Mouse (Mus musculus) stomach, postnatal 0 days (tissue): ENCODE measurements around the gene Strn3.

Experiments used
- CTCF ChIP-seq: IDR thresholded peaks from 2 replicates; pipeline ENCODE4 v1.5.1; 2016; ENCODE audit warnings: antibody characterized with exemption, low read depth, mild to moderate bottlenecking, moderate library complexity
- EP300 ChIP-seq: optimal IDR thresholded peaks from 2 replicates; pipeline ENCODE3; 2016; ENCODE audit warnings: antibody characterized with exemption

GRCm38 (mm10) chr12:51671231-51671891, 20.3 kb downstream of the Strn3 start:
- TF ChIP-seq CTCF (no peak), EP300 (no peak)
